Mouse (Mus musculus) R1 (cell line): ENCODE data around the gene C6.

Source experiments
- DNase-seq: peaks from one replicate; pipeline ENCODE4 v3.0.0-alpha.2; 2018; ENCODE audit warnings: low read depth, low spot score

Gene C6

GRCm38 (mm10) chr15:4726830-4727310 is at the start of gene C6:
Gene C6, plus strand, starts transcription at chr15:4727175.
- DNase-seq: no peak

GRCm38 (mm10) chr15:4697604-4698003 is 29.4 kb upstream of the C6 start:
- peak; percentile 15 for DNase-seq

- DNase-seq: no peak
Observed at GRCm38 (mm10) chr15:4734150-4734549, 7.2 kb downstream of the C6 start.

GRCm38 (mm10) chr15:4734996-4735609 is 8.1 kb downstream of the C6 start:
- DNase-seq: no peak

- no peak for DNase-seq
Observed at GRCm38 (mm10) chr15:4747656-4748055, 20.7 kb downstream of the C6 start.

DNA sequence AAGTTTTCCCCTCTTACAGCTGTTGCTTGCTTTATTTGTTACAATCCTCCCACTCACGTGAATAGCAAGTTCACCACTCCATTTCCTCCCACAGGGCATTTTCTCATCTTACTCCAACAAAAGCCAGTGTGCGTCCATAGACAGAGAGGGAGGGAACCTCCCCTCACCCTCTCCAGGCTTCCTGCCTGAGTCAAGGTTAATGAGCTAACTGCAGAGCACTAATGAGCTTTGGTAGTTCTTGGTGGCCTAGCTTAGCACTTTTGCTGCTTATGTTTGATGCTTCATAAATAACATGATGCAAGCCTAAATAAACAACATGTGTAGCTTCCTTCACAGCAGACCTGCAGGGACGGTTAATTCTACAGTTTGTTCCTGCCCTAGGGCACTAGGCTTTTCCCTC is 63.4 kb downstream of the C6 start:
- DNase-seq: no peak

- DNase-seq: no peak
Observed at GRCm38 (mm10) chr15:4796861-4797260, 69.9 kb downstream of the C6 start.

DNA sequence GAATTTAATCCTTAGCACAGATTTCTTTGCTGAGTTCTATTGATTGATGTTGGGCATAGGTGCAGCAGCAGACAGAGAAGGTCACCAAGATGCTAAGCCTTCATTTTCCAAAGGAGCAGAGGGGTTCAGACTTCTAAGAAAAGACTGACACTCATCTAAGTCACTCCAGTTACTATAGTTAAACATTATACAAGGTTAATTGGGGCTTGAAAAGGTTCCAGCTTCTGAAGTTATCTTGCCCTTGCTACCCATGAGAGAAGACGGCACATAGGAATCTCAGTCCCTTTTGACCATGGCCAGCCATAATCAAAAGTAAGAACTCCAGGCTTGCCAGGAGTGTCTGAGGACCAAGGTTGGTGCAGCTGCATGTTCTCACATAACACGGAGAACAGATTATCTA is 77.3 kb downstream of the C6 start:
- no peak for DNase-seq

- DNase-seq: no peak
Observed at GRCm38 (mm10) chr15:4808131-4808530, 81.2 kb downstream of the C6 start.

- no peak for DNase-seq
Observed at GRCm38 (mm10) chr15:4814976-4815375, 88.0 kb downstream of the C6 start.

GRCm38 (mm10) chr15:4815711-4816110 is 88.7 kb downstream of the C6 start:
- no peak for DNase-seq

DNA sequence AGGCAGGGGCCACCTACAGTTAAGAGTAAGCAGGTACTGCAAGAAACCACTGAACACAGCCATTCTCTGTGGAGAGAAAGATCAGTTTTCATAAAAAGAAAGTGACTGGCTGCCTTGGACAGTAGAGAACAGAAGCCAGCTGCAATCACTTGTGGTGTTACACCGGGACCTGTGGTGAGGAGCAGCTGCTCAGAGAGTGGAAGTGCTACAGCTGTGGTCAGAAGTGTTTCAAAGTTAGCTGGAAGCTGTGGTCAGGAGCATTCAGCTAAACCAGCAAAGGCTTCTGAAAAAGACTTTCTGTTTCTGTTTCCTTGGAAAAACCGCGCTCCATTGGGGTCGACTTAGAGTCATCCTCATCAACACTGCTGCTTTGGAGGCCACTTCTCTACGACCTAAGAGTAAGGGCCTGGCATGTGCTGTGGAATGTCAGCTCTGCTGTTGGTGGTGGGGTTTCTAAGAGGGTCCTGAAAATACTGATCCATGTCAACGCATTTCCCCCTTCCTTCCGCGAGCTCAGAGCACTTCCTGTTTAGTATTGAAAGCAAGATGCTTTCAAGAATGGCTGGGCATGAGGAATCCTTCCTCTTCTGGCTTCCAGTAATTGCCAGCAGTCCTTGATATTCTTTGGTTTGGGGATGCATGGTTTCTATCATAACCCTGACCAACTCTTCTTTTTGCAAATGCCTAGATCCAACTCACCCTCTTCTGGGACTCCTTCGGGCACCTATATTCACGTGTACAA is 89.9 kb downstream of the C6 start:
- DNase-seq: no peak

DNA sequence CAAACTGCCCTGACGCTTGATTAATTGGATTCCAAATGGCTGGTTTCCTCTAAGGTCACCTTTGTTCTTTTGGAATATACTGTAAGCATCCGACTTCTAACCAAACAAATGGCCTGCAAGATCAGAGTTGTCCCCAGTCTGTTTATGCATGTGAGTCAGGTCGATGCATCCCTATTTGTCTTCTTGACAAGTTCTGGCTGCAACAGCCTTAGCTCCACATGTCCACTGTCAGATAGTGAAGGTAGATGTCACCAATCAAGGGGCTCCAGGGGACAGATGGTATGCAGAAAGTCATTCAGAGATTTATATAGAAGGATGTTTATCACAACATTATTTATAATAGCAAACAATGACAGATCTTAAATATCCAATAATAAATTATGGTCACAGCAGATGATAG is 91.5 kb downstream of the C6 start:
- no peak for DNase-seq

DNA sequence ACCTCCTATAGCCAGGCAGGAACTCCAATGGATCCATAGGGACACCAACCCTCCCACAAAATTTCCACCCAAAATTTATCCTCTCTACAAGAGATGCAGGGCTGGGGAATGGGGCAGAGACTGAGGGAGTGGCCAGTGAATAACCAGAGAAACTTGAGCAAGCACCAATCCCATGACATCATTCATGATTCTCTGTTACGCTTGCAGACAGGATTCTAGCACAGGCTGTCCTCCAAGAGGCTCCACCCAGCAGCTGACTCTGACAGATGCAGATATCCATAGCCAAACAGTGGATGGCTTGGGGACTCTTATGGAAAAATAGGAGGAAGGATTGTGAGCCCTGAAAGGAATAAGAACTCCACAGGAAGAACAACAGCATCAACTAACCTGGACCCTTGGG is 94.2 kb downstream of the C6 start:
- no peak for DNase-seq

DNA sequence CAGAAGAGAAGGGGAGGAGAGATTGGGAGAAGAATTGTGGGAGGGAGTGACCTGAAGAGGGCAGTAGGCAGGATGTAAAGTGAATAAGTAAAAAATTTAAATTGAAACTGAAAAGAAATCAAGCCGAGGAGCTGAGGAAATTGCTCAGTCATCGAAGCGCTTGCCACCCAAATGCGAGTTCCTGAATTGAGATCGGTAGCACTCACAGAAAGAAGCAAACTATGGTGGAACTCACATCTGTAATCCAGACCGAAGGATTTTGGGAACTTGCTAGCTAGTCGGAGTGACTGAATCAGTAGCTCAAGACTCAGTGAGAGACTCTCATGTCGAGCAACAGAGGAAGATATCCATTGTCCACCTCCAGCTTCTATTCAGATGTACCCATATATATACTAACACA is 94.8 kb downstream of the C6 start:
- DNase-seq: no peak

DNA sequence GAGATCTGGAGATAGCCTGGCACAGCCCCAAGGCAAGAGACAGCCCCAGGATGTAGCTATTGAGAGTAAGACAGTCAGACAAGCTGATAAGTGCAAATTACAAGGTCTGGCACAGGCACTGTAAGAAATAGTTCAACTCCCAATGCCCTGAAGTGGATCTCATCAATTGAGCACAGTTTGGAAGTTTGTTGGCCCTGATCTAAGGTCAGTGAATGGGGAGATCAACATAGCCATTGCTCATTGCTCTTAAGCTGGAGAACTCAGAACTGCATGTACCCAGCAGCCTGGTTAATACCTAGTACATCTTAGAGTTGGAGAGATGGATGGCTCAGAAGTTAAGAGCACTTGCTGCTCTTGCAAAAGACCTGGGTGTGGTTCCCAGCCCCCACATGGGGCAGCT is 100.8 kb downstream of the C6 start:
- no peak for DNase-seq

- DNase-seq: no peak
Observed at GRCm38 (mm10) chr15:4836354-4836753, 109.4 kb downstream of the C6 start.

DNA sequence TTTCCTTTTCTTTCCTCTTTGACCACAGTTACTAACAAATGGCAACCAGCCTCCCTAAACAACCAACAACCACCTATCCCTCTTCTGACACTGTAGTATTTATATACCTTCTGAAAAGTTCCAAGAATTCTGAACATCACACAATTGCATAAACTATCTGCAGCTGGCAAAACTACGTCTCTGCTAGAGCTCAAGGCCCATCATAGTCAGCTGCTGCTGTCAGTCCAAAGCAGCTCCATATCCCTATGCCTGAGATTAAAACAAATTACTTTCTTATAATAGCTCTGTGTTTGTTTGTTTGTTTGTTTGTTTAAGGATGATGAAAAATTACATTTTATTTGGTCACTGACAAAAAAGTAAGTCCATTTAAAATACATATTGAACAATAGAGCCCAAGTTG is 123.0 kb downstream of the C6 start:
- DNase-seq: no peak
